Mouse (Mus musculus) thymus, postnatal 4 days (tissue): ENCODE results near the gene Btg2.

Source experiments
- DNase-seq: peaks from one replicate; pipeline ENCODE4 v3.0.0; 2021

The Btg2 gene

GRCm38 (mm10) chr1:134077389-134078060 is 1.4 kb downstream of the Btg2 start:
- peak; percentile 59 for DNase-seq

DNA sequence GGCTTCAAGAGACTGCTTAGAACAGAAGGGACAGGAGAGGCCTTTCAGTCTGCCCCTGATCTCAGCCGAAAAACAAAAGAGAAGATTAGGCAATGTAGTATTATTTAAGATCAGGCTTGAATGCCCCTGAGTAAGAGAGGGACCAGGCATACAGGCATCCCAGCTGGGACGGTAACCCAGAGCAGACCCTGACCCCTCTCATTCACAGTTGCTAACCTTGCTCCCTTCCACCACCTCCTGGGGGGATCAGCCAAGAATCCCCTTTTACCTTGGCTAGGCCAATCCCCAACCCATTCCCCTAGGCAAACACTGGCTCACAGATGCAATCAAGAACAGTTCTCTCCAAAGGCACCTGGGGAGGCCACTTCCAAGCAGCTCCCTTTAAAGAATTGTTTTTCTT is 2.1 kb downstream of the Btg2 start:
- DNase-seq: peak; percentile 44

GRCm38 (mm10) chr1:134075532-134075931 is 3.4 kb downstream of the Btg2 start:
- DNase-seq: peak; percentile 61

DNA sequence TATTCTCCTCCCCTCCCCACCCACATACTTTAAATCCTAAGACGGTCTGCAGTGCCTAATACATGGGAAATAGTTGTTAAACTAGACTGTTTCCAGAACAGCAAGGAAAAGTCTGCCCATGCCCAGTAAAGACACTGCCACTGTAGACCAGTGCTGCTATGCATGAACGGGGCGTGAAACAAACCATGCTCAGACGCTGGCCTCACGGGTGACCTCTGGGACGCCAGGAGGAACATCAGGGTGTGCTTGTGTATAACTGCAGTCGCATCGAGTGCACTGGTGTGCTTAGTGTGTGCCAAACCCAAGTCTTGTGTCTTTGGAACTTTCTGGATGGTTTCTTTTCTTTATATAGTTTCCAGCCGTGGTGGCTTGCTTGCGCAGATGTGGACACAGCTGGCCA is 4.3 kb downstream of the Btg2 start:
- DNase-seq: peak; percentile 31

DNA sequence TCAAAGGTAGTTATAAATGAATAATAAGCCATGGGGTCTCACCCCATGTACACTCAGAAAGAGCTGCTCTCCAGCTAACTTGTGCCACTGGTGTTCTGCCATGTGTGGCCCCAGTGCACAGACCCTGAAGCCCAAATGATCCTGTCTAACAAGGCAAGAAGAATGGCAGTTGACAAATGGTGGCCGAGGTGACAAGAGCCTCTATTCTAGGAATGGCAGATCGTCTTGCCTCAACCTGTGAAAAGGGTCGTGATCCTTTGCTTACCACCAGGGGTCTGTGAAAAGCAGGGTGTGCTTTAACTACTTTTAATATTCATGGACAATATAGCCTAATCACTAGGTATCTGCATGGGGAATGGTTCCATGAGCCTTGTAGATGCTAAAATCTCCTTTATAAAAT is 4.7 kb downstream of the Btg2 start:
- DNase-seq: peak; percentile 28

- DNase-seq: no peak
These were observed 5.3 kb downstream of the Btg2 start for GRCm38 (mm10) chr1:134073658-134074057.

- peak; percentile 35 for DNase-seq
These were observed 5.8 kb downstream of the Btg2 start for GRCm38 (mm10) chr1:134073061-134073564.

GRCm38 (mm10) chr1:134071411-134072018 is 7.4 kb downstream of the Btg2 start:
- DNase-seq: no peak

DNA sequence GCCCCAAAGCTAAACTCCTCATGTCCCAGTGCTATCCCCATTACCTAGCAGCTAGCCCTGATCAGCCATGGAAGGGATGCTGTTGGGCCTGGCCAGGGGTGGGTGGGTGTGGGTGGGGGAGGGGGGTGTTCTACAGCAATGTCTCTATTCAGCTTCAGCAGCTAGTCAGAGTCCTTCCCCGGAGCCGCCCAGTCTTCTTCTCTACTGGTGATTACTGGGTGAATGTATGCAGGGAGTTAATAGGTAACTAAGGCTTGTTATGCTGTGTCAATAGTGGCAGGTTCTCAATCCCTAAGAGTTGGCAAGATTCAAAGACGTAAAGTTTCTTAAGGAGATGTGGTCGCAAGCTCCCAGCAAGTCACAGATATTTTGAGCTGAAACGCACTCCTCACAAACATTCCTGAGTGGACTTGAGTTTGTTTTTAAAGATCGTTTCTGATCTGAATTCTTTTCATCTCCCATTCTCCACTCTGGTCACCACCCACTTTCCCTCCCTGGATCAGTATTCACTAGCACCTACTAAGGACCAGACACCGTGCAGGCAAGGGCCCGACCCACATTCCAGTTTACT is 8.7 kb downstream of the Btg2 start:
- DNase-seq: no peak

GRCm38 (mm10) chr1:134067143-134067619 is 11.7 kb downstream of the Btg2 start:
- peak; percentile 85 for DNase-seq

DNA sequence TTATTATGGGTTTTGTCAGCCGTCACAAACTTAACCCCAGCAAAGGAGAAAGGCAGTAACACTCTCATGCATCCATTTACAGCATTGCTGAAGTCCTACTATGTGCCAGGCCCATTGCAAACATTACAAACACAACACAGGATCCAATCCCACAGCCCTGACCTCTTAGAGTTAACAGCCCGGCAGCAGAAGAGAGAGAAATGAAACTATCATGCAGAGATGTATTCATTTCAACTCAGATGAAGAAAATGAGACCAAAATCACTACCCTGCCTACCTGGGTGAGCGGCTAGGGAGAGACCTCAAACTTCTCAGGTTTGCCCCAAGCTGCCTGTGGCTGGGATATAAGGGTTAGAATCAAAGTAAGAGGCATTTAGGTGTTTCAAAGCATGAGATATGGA is 12.4 kb downstream of the Btg2 start:
- DNase-seq: peak; percentile 47

GRCm38 (mm10) chr1:134065241-134065809 is 13.6 kb downstream of the Btg2 start:
- peak; percentile 61 for DNase-seq

DNA sequence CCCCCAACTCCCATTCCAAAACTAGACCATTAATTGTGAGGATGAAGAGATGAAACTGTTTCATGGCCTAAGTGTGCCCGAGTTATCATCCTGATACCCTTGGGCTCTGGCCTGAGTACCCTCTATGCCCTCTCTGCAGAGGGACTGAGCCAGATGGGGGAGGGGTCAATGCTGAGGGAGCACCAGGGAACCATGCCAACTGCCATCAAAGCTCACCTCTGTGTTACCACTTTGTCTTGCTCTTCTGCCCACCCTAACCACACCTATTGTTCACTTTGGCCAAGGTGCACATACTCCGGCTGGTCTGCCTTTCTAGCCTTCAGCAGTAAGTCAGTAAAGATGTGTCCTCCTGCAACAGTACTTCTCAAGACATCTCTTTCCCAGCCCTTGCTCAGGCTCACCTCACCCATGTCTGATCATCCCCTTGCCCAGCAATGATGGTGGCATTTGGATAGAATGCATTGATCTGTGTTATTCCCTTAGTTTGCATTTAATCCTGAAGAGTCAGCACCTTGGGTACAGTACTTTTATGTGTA is 14.6 kb downstream of the Btg2 start:
- DNase-seq: peak; percentile 60

DNA sequence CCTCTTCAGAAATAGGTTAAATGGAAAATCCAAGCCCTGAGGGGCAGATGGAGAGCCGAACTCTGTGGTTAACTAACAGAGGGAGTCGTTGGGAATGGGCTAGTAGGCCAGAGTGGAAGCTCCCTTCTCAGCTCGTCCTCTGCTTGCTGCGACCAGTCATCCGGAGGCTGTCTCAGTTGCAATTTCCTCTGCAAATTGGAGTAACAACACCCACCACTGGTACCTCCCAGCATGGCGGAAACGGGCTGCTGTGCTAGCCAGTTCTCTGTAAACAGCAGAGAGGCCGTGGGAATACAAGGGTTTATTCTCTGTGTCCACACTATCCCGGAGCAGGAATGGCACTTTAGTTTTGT is 15.2 kb downstream of the Btg2 start:
- peak; percentile 80 for DNase-seq

DNA sequence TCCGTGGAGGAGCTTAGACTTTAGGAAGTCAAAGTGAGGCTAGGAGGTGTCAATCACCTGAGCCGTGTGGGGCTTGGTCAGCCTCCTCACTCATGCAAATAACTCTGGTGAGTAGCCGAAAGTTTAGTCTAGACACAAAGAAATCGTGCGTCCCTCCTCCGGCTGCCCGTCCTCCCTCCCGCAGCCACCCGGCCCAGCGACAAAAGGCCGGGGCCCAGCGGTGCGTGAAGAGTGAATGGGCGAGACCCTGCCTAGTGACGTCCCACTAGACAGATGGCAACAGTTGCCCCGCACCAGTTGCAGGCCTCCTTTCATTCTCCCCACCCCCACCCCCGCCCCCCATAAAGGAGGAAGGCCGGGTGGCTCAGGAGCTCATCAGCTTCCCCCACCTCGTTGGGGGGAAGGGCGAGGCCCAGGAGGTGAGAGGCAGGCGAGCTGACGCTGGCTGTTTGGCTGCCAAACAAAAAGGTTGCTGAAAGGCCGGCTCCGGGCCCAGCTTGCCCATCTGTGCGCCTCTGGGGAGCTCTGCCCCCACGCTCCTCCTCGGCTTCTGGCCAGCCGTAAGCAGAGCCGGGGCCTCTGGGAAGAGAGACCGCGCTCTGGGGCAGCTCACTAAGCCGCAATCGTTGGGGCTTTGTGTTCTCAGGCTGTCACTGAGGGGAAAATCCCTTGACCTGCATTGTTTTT is 15.7 kb downstream of the Btg2 start:
- peak; percentile 86 for DNase-seq

- DNase-seq: no peak
These were observed 16.4 kb downstream of the Btg2 start for GRCm38 (mm10) chr1:134062411-134063085.

- DNase-seq: peak; percentile 37
These were observed 17.0 kb downstream of the Btg2 start for GRCm38 (mm10) chr1:134061915-134062314.

- peak; percentile 90 for DNase-seq
These were observed 17.9 kb downstream of the Btg2 start for GRCm38 (mm10) chr1:134060849-134061569.

GRCm38 (mm10) chr1:134059739-134060695 is 18.9 kb downstream of the Btg2 start:
- DNase-seq: peak; percentile 62

DNA sequence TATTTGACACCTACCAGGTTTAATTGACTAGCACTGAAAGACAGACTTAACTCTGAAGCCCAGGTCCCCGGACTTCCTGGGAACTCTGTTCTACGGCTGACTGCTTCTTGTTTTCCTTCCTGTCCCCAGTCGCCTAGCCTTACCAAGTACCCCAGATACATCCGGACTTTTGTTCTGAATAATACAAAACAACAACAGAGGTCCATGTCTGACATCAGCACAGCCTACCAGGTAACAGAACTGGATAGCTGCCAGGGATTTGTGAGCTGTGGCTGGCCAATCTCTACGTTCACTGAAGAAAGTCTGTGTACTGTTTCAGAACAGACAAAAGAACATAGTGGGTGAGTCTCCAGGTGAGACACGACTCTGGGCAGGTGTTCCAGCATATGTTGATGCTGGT is 20.1 kb downstream of the Btg2 start:
- DNase-seq: no peak
